Mouse (Mus musculus): ENCODE measurements at regions not wholly inside any gene's neighbourhood (a gene's known extent, or its start where the extent isn't known, plus 50 kb on each side); places are given as distances from the start of the nearest gene placed in this dataset.

GRCm38 (mm10) chr2:101019384-101019783, 605.1 kb upstream of the Rag2 start:
- Histone ChIP-seq H3K36me3 (replicated peaks; ENCODE audit: control insufficient read depth, insufficient read depth, low read depth, low read length) (no peaks in the 10 kb centered on the region), H3K9ac (replicated peaks; ENCODE audit: low read length) (no peak overlapping the region), H3K27me3 (ENCODE audit: control insufficient read depth, insufficient read depth, low read length) (no peaks in the 10 kb centered on the region), H3K4me1 (ENCODE audit: control insufficient read depth, insufficient read depth, low read length) (no peaks in the 10 kb centered on the region), H3K4me3 (ENCODE audit: low read depth, low read length) (no peak overlapping the region), H3K27ac (replicated peaks; ENCODE audit: low read depth, low read length) (no peak overlapping the region), H3K4me2 (ENCODE audit: low read depth, low read length) (no peak overlapping the region), H3K9me3 (replicated peaks; ENCODE audit: control insufficient read depth, low read length) (no peaks in the 10 kb centered on the region)
- ATAC-seq (replicated peaks; ENCODE audit: insufficient number of reproducible peaks, low FRiP score, low TSS enrichment, low read depth): no peak
- DNase-seq (ENCODE audit: low spot score): no peak
- 93% methylated on average over 2 of the region's 2 CpGs for WGBS

GRCm38 (mm10) chr2:101021515-101021914, 603.0 kb upstream of the Rag2 start:
- Histone ChIP-seq H3K36me3 (replicated peaks; ENCODE audit: control insufficient read depth, insufficient read depth, low read depth, low read length) (no peaks in the 10 kb centered on the region), H3K4me2 (ENCODE audit: low read depth, low read length) (no peak overlapping the region), H3K4me3 (ENCODE audit: low read depth, low read length) (no peak overlapping the region), H3K4me1 (ENCODE audit: control insufficient read depth, insufficient read depth, low read length) (no peaks in the 10 kb centered on the region), H3K27me3 (ENCODE audit: control insufficient read depth, insufficient read depth, low read length) (no peaks in the 10 kb centered on the region), H3K9me3 (replicated peaks; ENCODE audit: control insufficient read depth, low read length) (no peaks in the 10 kb centered on the region), H3K27ac (replicated peaks; ENCODE audit: low read depth, low read length) (no peak overlapping the region), H3K9ac (replicated peaks; ENCODE audit: low read length) (no peak overlapping the region)
- no peak for DNase-seq (ENCODE audit: low spot score)
- 82% methylated on average over 2 of the region's 2 CpGs for WGBS
- no peak for ATAC-seq (replicated peaks; ENCODE audit: insufficient number of reproducible peaks, low FRiP score, low TSS enrichment, low read depth)

- Histone ChIP-seq H3K27me3 (ENCODE audit: control insufficient read depth, insufficient read depth, low read length) (no peaks in the 10 kb centered on the region), H3K27ac (replicated peaks; ENCODE audit: low read depth, low read length) (no peak overlapping the region), H3K9ac (replicated peaks; ENCODE audit: low read length) (no peak overlapping the region), H3K4me3 (ENCODE audit: low read depth, low read length) (no peak overlapping the region), H3K4me2 (ENCODE audit: low read depth, low read length) (no peak overlapping the region), H3K36me3 (replicated peaks; ENCODE audit: control insufficient read depth, insufficient read depth, low read depth, low read length) (no peaks in the 10 kb centered on the region), H3K4me1 (ENCODE audit: control insufficient read depth, insufficient read depth, low read length) (no peaks in the 10 kb centered on the region), H3K9me3 (replicated peaks; ENCODE audit: control insufficient read depth, low read length) (no peaks in the 10 kb centered on the region)
- DNase-seq (ENCODE audit: low spot score): no peak
- no peak for ATAC-seq (replicated peaks; ENCODE audit: insufficient number of reproducible peaks, low FRiP score, low TSS enrichment, low read depth)
- 92% methylated on average over 3 of the region's 3 CpGs for WGBS
These were observed 581.5 kb upstream of the Rag2 start for GRCm38 (mm10) chr2:101043050-101043449.

GRCm38 (mm10) chr2:101062939-101063338, 561.6 kb upstream of the Rag2 start:
- ATAC-seq (replicated peaks; ENCODE audit: insufficient number of reproducible peaks, low FRiP score, low TSS enrichment, low read depth) (no peak), DNase-seq (ENCODE audit: low spot score) (no peak)
- H3K9me3 ChIP-seq (replicated peaks; ENCODE audit: control insufficient read depth, low read length): no peaks in the 10 kb centered on the region
- no peaks in the 10 kb centered on the region for H3K4me1 ChIP-seq (ENCODE audit: control insufficient read depth, insufficient read depth, low read length)
- H3K27me3 ChIP-seq (ENCODE audit: control insufficient read depth, insufficient read depth, low read length): no peaks in the 10 kb centered on the region
- no peak overlapping the region for H3K4me3 ChIP-seq (ENCODE audit: low read depth, low read length)
- 67% methylated on average over 4 of the region's 4 CpGs for WGBS
- H3K9ac ChIP-seq (replicated peaks; ENCODE audit: low read length): no peak overlapping the region
- no peak overlapping the region for H3K4me2 ChIP-seq (ENCODE audit: low read depth, low read length)
- H3K36me3 ChIP-seq (replicated peaks; ENCODE audit: control insufficient read depth, insufficient read depth, low read depth, low read length): no peaks in the 10 kb centered on the region
- no peak overlapping the region for H3K27ac ChIP-seq (replicated peaks; ENCODE audit: low read depth, low read length)

GRCm38 (mm10) chr2:101074990-101075389, 549.5 kb upstream of the Rag2 start:
- DNase-seq (ENCODE audit: low spot score): no peak
- no peak for ATAC-seq (replicated peaks; ENCODE audit: insufficient number of reproducible peaks, low FRiP score, low TSS enrichment, low read depth)
- Histone ChIP-seq H3K4me2 (ENCODE audit: low read depth, low read length) (no peak overlapping the region), H3K4me1 (ENCODE audit: control insufficient read depth, insufficient read depth, low read length) (no peaks in the 10 kb centered on the region), H3K9me3 (replicated peaks; ENCODE audit: control insufficient read depth, low read length) (no peaks in the 10 kb centered on the region), H3K9ac (replicated peaks; ENCODE audit: low read length) (no peak overlapping the region), H3K27me3 (ENCODE audit: control insufficient read depth, insufficient read depth, low read length) (no peaks in the 10 kb centered on the region), H3K4me3 (ENCODE audit: low read depth, low read length) (no peak overlapping the region), H3K27ac (replicated peaks; ENCODE audit: low read depth, low read length) (no peak overlapping the region), H3K36me3 (replicated peaks; ENCODE audit: control insufficient read depth, insufficient read depth, low read depth, low read length) (no peaks in the 10 kb centered on the region)

- no peak overlapping the region for H3K4me2 ChIP-seq (ENCODE audit: low read depth, low read length)
- H3K9me3 ChIP-seq (replicated peaks; ENCODE audit: control insufficient read depth, low read length): no peaks in the 10 kb centered on the region
- H3K27ac ChIP-seq (replicated peaks; ENCODE audit: low read depth, low read length): no peak overlapping the region
- no peaks in the 10 kb centered on the region for H3K4me1 ChIP-seq (ENCODE audit: control insufficient read depth, insufficient read depth, low read length)
- no peak overlapping the region for H3K4me3 ChIP-seq (ENCODE audit: low read depth, low read length)
- no peak for DNase-seq (ENCODE audit: low spot score)
- no peak for ATAC-seq (replicated peaks; ENCODE audit: insufficient number of reproducible peaks, low FRiP score, low TSS enrichment, low read depth)
- WGBS: 67% methylated on average over 1 of the region's 1 CpGs
- no peaks in the 10 kb centered on the region for H3K27me3 ChIP-seq (ENCODE audit: control insufficient read depth, insufficient read depth, low read length)
- no peaks in the 10 kb centered on the region for H3K36me3 ChIP-seq (replicated peaks; ENCODE audit: control insufficient read depth, insufficient read depth, low read depth, low read length)
- H3K9ac ChIP-seq (replicated peaks; ENCODE audit: low read length): no peak overlapping the region
These were observed 544.3 kb upstream of the Rag2 start for GRCm38 (mm10) chr2:101080231-101080630.

- Histone ChIP-seq H3K4me1 (ENCODE audit: control insufficient read depth, insufficient read depth, low read length) (no peaks in the 10 kb centered on the region), H3K27ac (replicated peaks; ENCODE audit: low read depth, low read length) (no peak overlapping the region), H3K4me2 (ENCODE audit: low read depth, low read length) (no peak overlapping the region), H3K4me3 (ENCODE audit: low read depth, low read length) (no peak overlapping the region), H3K27me3 (ENCODE audit: control insufficient read depth, insufficient read depth, low read length) (no peaks in the 10 kb centered on the region), H3K9me3 (replicated peaks; ENCODE audit: control insufficient read depth, low read length) (no peaks in the 10 kb centered on the region), H3K36me3 (replicated peaks; ENCODE audit: control insufficient read depth, insufficient read depth, low read depth, low read length) (no peaks in the 10 kb centered on the region), H3K9ac (replicated peaks; ENCODE audit: low read length) (no peak overlapping the region)
- ATAC-seq (replicated peaks; ENCODE audit: insufficient number of reproducible peaks, low FRiP score, low TSS enrichment, low read depth) (no peak), DNase-seq (ENCODE audit: low spot score) (no peak)
These were observed 540.7 kb upstream of the Rag2 start for GRCm38 (mm10) chr2:101083813-101084212.

- Histone ChIP-seq H3K36me3 (replicated peaks; ENCODE audit: control insufficient read depth, insufficient read depth, low read depth, low read length) (no peaks in the 10 kb centered on the region), H3K27ac (replicated peaks; ENCODE audit: low read depth, low read length) (no peak overlapping the region), H3K4me1 (ENCODE audit: control insufficient read depth, insufficient read depth, low read length) (no peaks in the 10 kb centered on the region), H3K27me3 (ENCODE audit: control insufficient read depth, insufficient read depth, low read length) (no peaks in the 10 kb centered on the region), H3K4me3 (ENCODE audit: low read depth, low read length) (no peak overlapping the region), H3K9me3 (replicated peaks; ENCODE audit: control insufficient read depth, low read length) (no peaks in the 10 kb centered on the region), H3K9ac (replicated peaks; ENCODE audit: low read length) (no peak overlapping the region), H3K4me2 (ENCODE audit: low read depth, low read length) (no peak overlapping the region)
- ATAC-seq (replicated peaks; ENCODE audit: insufficient number of reproducible peaks, low FRiP score, low TSS enrichment, low read depth): no peak
- no peak for DNase-seq (ENCODE audit: low spot score)
- 83% methylated on average over 1 of the region's 1 CpGs for WGBS
These were observed 539.9 kb upstream of the Rag2 start for GRCm38 (mm10) chr2:101084648-101085047.

Data from embryonic facial prominence, embryonic 11.5 days (tissue).